Mouse (Mus musculus) embryonic fibroblast, embryonic 13.5 days (primary cell): ENCODE data around the gene Msx3.

Source experiments
- CTCF ChIP-seq: IDR thresholded peaks from 2 replicates; pipeline ENCODE4 v1.5.1; 2011; ENCODE audit warnings: mild to moderate bottlenecking, control low read depth, low read length, moderate library complexity, borderline replicate concordance; ENCODE audit not compliant: insufficient read depth
- POLR2A ChIP-seq: IDR thresholded peaks from 2 replicates; pipeline ENCODE4 v1.6.1; 2011; ENCODE audit warnings: low read depth, mild to moderate bottlenecking, control low read depth, low read length, moderate library complexity

GRCm38 (mm10) chr7:140007781-140008180 lies 41.1 kb downstream of the Msx3 start:
- TF ChIP-seq POLR2A (no peak), CTCF (no peak)
